Mouse (Mus musculus) testis, adult 2 months (tissue): ENCODE measurements around the gene Fam8a1. TPM values are rescaled to one million over a fixed set of nuclear protein-coding genes. Genes with fewer than 3 reads are reported as not detected.
A peak's percentile ranks its signal among the peaks of the same experiment; 100 is the strongest.

Source experiments
- H3K27ac ChIP-seq: fragments of 200-500 bp; 2 replicates; pipeline ENCODE4 v1.5.1; 2012; ENCODE audit warnings: low read depth, low read length; ENCODE audit not compliant: control insufficient read depth, insufficient read depth
- H3K27me3 ChIP-seq: fragments of 200-500 bp; 2 replicates; pipeline ENCODE4 v1.6.1; 2012; ENCODE audit warnings: mild to moderate bottlenecking, low read length, moderate library complexity; ENCODE audit not compliant: control insufficient read depth, insufficient read depth
- H3K36me3 ChIP-seq: fragments of 200-500 bp; 2 replicates; pipeline ENCODE4 v1.6.1; 2012; ENCODE audit warnings: mild to moderate bottlenecking, low read length; ENCODE audit not compliant: control insufficient read depth, insufficient read depth
- H3K4me1 ChIP-seq: fragments of 200-500 bp; 2 replicates; pipeline ENCODE4 v1.6.1; 2012; ENCODE audit warnings: low read length; ENCODE audit not compliant: control insufficient read depth, insufficient read depth
- H3K4me3 ChIP-seq: fragments of 200-500 bp; 2 replicates; pipeline ENCODE4 v1.5.1; 2012; ENCODE audit warnings: low read depth, mild to moderate bottlenecking, low read length, moderate library complexity, mixed read lengths; ENCODE audit not compliant: control insufficient read depth
- CTCF ChIP-seq: fragments of 200-500 bp; IDR thresholded peaks from 2 replicates; pipeline ENCODE4 v1.5.1; 2012; ENCODE audit warnings: low read depth, mild to moderate bottlenecking, inconsistent platforms, low read length, moderate library complexity; ENCODE audit not compliant: control insufficient read depth, insufficient read depth, insufficient replicate concordance
- POLR2A ChIP-seq: fragments of 200-500 bp; IDR thresholded peaks from 2 replicates; pipeline ENCODE4 v1.6.1; 2012; ENCODE audit warnings: low read depth, mild to moderate bottlenecking, inconsistent platforms, low read length, moderate library complexity; ENCODE audit not compliant: control insufficient read depth
- polyA plus RNA-seq: library from polyadenylated mRNA; depleted of rRNA; stranded (reverse); fragments of >200 nt; gene quantifications from 2 replicates; pipeline ENCODE4 v1.2.3, GENCODE M21; 2012

Fam8a1 gene
- polyA plus RNA-seq, 1 experiment, result 29.9 TPM

- no peaks in the 10 kb centered on the region for H3K36me3 ChIP-seq
- no peak overlapping the region for H3K27ac ChIP-seq
- TF ChIP-seq CTCF (no peak), POLR2A (no peak)
- no peak overlapping the region for H3K4me3 ChIP-seq
- no peaks in the 10 kb centered on the region for H3K4me1 ChIP-seq
- no peaks in the 10 kb centered on the region for H3K27me3 ChIP-seq
Observed at GRCm38 (mm10) chr13:46652671-46653070, 16.7 kb upstream of the Fam8a1 start.

DNA sequence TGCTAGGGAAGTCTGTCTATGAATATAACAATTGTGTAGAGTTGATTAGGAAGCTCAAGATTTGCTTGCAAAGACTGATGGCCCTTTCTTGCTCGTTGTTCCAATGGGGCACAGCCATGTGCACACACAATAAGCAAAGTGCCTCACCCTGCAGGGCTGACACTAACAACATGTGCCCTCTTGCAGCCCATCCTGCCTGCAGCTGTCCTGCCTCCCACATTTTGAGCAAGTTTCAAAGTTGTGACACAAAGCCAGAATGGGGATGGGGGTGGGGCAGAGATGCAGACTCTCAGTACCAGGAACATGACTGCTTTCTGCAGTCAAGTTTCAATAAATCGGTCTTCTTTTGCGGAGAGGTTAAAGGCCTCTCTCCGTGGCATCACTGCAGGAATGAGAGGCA lies 15.7 kb upstream of the Fam8a1 start:
- Histone ChIP-seq H3K4me3 (no peak overlapping the region), H3K27ac (no peak overlapping the region), H3K27me3 (no peaks in the 10 kb centered on the region), H3K4me1 (no peaks in the 10 kb centered on the region), H3K36me3 (no peaks in the 10 kb centered on the region)
- no peak for TF ChIP-seq POLR2A
- TF ChIP-seq CTCF, result no peak

GRCm38 (mm10) chr13:46654566-46654965 lies 14.8 kb upstream of the Fam8a1 start:
- H3K36me3 ChIP-seq, result no peaks in the 10 kb centered on the region

DNA sequence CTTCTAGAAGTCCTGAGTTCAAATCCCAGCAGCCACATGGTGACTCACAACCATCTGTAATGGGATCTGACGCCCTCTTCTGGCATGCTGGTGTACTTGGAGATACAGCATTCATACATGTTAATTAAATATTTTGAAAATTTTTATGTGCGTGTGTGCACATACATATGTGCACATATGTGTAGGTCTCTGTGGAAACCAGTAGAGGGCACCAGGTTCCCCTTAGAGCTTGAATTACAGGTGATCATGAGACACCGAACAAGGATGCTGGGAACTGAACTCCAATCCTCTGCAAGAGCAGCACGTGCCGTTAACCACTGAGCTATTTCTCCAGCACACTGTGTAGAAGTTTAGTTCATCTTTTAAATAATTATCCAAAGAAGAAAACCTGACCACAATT lies 10.1 kb upstream of the Fam8a1 start:
- Histone ChIP-seq H3K27ac (no peak overlapping the region), H3K36me3 (no peaks in the 10 kb centered on the region), H3K4me1 (no peaks in the 10 kb centered on the region), H3K4me3 (no peak overlapping the region), H3K27me3 (no peaks in the 10 kb centered on the region)
- no peak for TF ChIP-seq CTCF

More at GRCm38 (mm10) chr13:46654566-46654965, 14.8 kb upstream of the Fam8a1 start:
- no peaks in the 10 kb centered on the region for H3K4me1 ChIP-seq
- no peak overlapping the region for H3K4me3 ChIP-seq
- TF ChIP-seq POLR2A, result no peak
- no peak for TF ChIP-seq CTCF
- no peaks in the 10 kb centered on the region for H3K27me3 ChIP-seq
- no peak overlapping the region for H3K27ac ChIP-seq

- no peaks in the 10 kb centered on the region for H3K27me3 ChIP-seq
- no peak overlapping the region for H3K4me3 ChIP-seq
- TF ChIP-seq POLR2A (no peak), CTCF (no peak)
- H3K36me3 ChIP-seq, result no peaks in the 10 kb centered on the region
- H3K4me1 ChIP-seq, result peaks cover 1% of the 10 kb centered on the region; the same call in 1 of the 2 replicates
- no peak overlapping the region for H3K27ac ChIP-seq
Observed at GRCm38 (mm10) chr13:46663461-46663964, 5.8 kb upstream of the Fam8a1 start.

GRCm38 (mm10) chr13:46669620-46670271 lies 424 bp downstream of the Fam8a1 start:
- Histone ChIP-seq H3K4me1 (peaks cover 2% of the 10 kb centered on the region; the same call in 1 of the 2 replicates), H3K27me3 (no peaks in the 10 kb centered on the region), H3K27ac (peak overlapping the region; percentile 86), H3K36me3 (no peaks in the 10 kb centered on the region; the same call in 1 of the 2 replicates), H3K4me3 (peak overlapping the region; percentile 86)
- TF ChIP-seq POLR2A (no peak), CTCF (no peak)

DNA sequence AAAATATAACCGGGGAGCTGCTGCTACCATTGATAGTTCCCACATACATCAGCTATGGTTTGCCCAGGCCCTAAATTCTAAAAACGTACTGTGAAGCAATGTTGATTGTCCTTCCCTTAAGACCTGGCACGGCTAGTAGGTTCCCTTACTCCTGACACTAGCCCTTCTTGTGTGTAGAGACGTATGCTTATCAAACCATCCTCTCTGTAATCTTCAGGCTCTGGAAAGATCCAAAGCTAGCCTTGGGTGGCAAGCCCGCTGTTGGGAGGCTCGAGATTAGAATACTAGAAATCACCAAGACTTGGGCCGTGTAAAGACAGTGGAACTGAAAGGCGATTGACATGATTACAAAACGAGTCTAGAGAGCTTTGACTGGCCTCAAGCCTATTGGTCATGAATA lies 1.2 kb downstream of the Fam8a1 start:
- Histone ChIP-seq H3K4me3 (peak overlapping the region; percentile 86), H3K36me3 (no peaks in the 10 kb centered on the region; the same call in 1 of the 2 replicates), H3K4me1 (peaks cover 2% of the 10 kb centered on the region; the same call in 1 of the 2 replicates), H3K27me3 (no peaks in the 10 kb centered on the region), H3K27ac (peak overlapping the region; percentile 25; the same call in 1 of the 2 replicates)
- TF ChIP-seq CTCF (no peak), POLR2A (no peak)

DNA sequence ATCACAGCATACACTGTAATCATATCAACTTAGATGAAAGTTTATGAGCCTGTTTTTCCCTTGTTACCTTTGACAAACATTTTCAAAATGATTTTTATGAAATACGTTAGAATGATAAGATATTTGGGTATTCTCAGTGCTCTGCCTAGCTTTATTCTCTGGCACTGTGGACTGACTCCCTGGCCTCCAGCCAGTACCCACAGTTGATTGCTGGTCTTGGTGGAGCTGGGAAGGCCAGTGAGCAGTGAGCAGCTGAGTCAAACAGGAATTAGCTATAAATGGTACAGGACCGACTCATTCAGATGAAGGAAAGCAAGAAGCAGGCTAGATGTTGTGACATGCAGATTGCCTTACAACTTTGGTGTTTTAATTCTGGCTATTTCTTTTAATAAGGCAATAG lies 5.3 kb downstream of the Fam8a1 start:
- Histone ChIP-seq H3K4me3 (no peak overlapping the region), H3K27ac (no peak overlapping the region), H3K36me3 (no peaks in the 10 kb centered on the region; the same call in 1 of the 2 replicates), H3K27me3 (no peaks in the 10 kb centered on the region), H3K4me1 (no peaks in the 10 kb centered on the region; the same call in 1 of the 2 replicates)
- no peak for TF ChIP-seq CTCF
